Mouse (Mus musculus): Measurements from ENCODE around the gene Otud7a.

- no peak for TF ChIP-seq EP300 (IDR thresholded peaks at IDR 0.05; ENCODE audit: low read depth)
- TF ChIP-seq CTCF (IDR thresholded peaks at IDR 0.05; ENCODE audit: low read depth): no peak
Observed at GRCm38 (mm10) chr7:63516141-63516895, 71.8 kb downstream of the Otud7a start.

All from liver, postnatal 0 days (tissue).